Mouse (Mus musculus) hindbrain, embryonic 16.5 days (tissue): ENCODE data around the gene Ehf. TPM values are rescaled to one million over a fixed set of nuclear protein-coding genes. Genes with fewer than 3 reads are reported as not detected.

Experiments used
- ATAC-seq: fragments of 200-750 bp; cut with Nextera tagmentation; 2 replicates; pipeline ENCODE4 v1.8.0; 2017; ENCODE audit warnings: moderate TSS enrichment, moderate library complexity
- H3K27ac ChIP-seq: fragments of 300-500 bp; sonication (generic); 2 replicates; pipeline ENCODE4 v1.5.1; 2014; ENCODE audit warnings: low read depth, mild to moderate bottlenecking, control low read depth, low read length, moderate library complexity
- H3K27me3 ChIP-seq: fragments of 300-500 bp; sonication (generic); replicated peaks from 2 replicates; pipeline ENCODE4 v1.6.1; 2014; ENCODE audit warnings: low read length; ENCODE audit not compliant: control insufficient read depth, insufficient read depth
- H3K36me3 ChIP-seq: fragments of 300-500 bp; sonication (generic); 2 replicates; pipeline ENCODE4 v1.6.1; 2014; ENCODE audit warnings: mild to moderate bottlenecking, low read length, moderate library complexity, mixed read lengths; ENCODE audit not compliant: control insufficient read depth, insufficient read depth
- H3K4me1 ChIP-seq: fragments of 300-500 bp; sonication (generic); 2 replicates; pipeline ENCODE4 v1.6.1; 2014; ENCODE audit warnings: low read depth, low read length; ENCODE audit not compliant: control insufficient read depth, insufficient read depth
- H3K4me2 ChIP-seq: fragments of 300-500 bp; sonication (generic); 2 replicates; pipeline ENCODE4 v1.6.1; 2014; ENCODE audit warnings: mild to moderate bottlenecking, low read length, control low read depth, moderate library complexity
- H3K4me3 ChIP-seq: fragments of 300-500 bp; sonication (generic); 2 replicates; pipeline ENCODE4 v1.5.1; 2014; ENCODE audit warnings: mild to moderate bottlenecking, low read length, control low read depth, moderate library complexity
- H3K9ac ChIP-seq: fragments of 300-500 bp; sonication (generic); 2 replicates; pipeline ENCODE4 v1.6.1; 2014; ENCODE audit warnings: low read depth, mild to moderate bottlenecking, control low read depth, low read length, moderate library complexity
- H3K9me3 ChIP-seq: fragments of 300-500 bp; sonication (generic); 2 replicates; pipeline ENCODE4 v1.6.1; 2014; ENCODE audit warnings: mild to moderate bottlenecking, low read length, moderate library complexity; ENCODE audit not compliant: control insufficient read depth
- WGBS: fragments of 180-500 bp; shearing (Covaris S2); extraction: QIAGEN DNeasy Blood & Tissue Kit; methylation state at CpG from one replicate; pipeline ENCODE4 v1.1.7; 2014; 5-methylcytosine and 5-hydroxymethylcytosine counted together
- polyA plus RNA-seq: library from polyadenylated mRNA; unstranded; fragments of >200 nt; fragmentation: Nextera tagmentation; extraction: Ambion mirVana; gene quantifications from 2 replicates; pipeline ENCODE4 v1.2.1, GENCODE M21; 2015

Gene Ehf
- polyA plus RNA-seq, 1 experiment from 2014 or later = 0.14 TPM

DNA sequence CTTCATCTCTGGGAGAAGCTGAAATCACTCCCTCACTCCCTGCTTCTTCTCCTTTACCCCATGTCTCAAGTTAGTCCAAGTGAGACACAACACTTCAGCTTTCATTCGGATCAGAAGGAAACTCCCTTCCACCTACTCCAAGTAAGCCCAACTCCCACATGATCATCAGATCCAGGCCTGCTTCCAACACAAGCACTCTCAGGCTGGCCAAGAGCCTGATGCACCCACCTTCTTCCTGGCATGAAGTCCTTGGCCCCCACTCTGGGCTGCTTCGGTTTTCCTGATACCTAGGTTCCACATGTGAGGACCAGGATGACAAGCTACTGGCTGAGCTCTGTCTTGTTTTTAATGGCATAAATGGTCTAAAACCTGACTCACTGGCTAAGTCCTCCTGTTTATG, 28.3 kb downstream of the Ehf start:
- Histone ChIP-seq H3K4me3 (no peak overlapping the region), H3K9me3 (no peaks in the 10 kb centered on the region), H3K27me3 (no peaks in the 10 kb centered on the region), H3K27ac (no peak overlapping the region), H3K4me2 (no peak overlapping the region), H3K36me3 (no peaks in the 10 kb centered on the region), H3K4me1 (no peaks in the 10 kb centered on the region), H3K9ac (no peak overlapping the region)
- ATAC-seq = no peak
- WGBS = 91% methylated on average over 2 of the region's 2 CpGs

GRCm38 (mm10) chr2:103274270-103274669, 28.8 kb downstream of the Ehf start:
- no peaks in the 10 kb centered on the region for H3K36me3 ChIP-seq
- WGBS = 86% methylated on average over 1 of the region's 1 CpGs
- no peak overlapping the region for H3K9ac ChIP-seq
- ATAC-seq = no peak
- no peaks in the 10 kb centered on the region for H3K4me1 ChIP-seq
- no peak overlapping the region for H3K4me2 ChIP-seq
- no peaks in the 10 kb centered on the region for H3K9me3 ChIP-seq
- no peak overlapping the region for H3K27ac ChIP-seq
- H3K4me3 ChIP-seq = no peak overlapping the region
- no peaks in the 10 kb centered on the region for H3K27me3 ChIP-seq

DNA sequence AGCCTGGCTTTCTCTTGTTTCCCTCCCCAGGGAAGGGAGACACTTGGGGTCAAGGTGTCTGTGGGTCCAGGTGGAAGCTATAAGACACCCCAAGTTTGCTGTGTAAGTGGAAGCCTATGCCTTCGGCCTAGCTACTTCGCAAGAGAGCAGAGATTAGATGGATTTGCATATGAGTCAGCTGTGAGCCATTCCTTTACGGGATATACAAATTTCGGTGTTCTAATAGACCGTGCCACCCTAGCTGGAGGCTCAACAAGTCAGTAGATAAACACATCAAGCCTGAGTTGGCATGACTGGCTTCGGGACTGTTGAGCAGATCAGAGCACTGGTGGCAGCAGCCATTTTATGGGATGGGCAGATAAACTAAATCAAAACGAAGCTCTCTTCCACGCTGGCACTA, 31.6 kb downstream of the Ehf start:
- Histone ChIP-seq H3K36me3 (no peaks in the 10 kb centered on the region), H3K9me3 (no peaks in the 10 kb centered on the region), H3K4me1 (no peaks in the 10 kb centered on the region), H3K4me3 (no peak overlapping the region), H3K27me3 (no peaks in the 10 kb centered on the region), H3K4me2 (no peak overlapping the region), H3K9ac (no peak overlapping the region), H3K27ac (no peak overlapping the region)
- ATAC-seq = no peak
- 93% methylated on average over 8 of the region's 8 CpGs for WGBS

GRCm38 (mm10) chr2:103270556-103271160, 32.4 kb downstream of the Ehf start:
- Histone ChIP-seq H3K4me2 (no peak overlapping the region), H3K4me1 (no peaks in the 10 kb centered on the region), H3K27me3 (no peaks in the 10 kb centered on the region), H3K4me3 (no peak overlapping the region), H3K9ac (no peak overlapping the region), H3K36me3 (no peaks in the 10 kb centered on the region), H3K27ac (no peak overlapping the region), H3K9me3 (no peaks in the 10 kb centered on the region)
- ATAC-seq = no peak
- WGBS = 62% methylated on average over 5 of the region's 5 CpGs

GRCm38 (mm10) chr2:103239086-103239485, 64.0 kb downstream of the Ehf start:
- Histone ChIP-seq H3K4me1 (no peaks in the 10 kb centered on the region), H3K4me2 (no peak overlapping the region), H3K4me3 (no peak overlapping the region), H3K9me3 (no peaks in the 10 kb centered on the region), H3K27me3 (no peaks in the 10 kb centered on the region), H3K27ac (no peak overlapping the region), H3K36me3 (no peaks in the 10 kb centered on the region), H3K9ac (no peak overlapping the region)
- WGBS = 92% methylated on average over 4 of the region's 4 CpGs
- no peak for ATAC-seq

DNA sequence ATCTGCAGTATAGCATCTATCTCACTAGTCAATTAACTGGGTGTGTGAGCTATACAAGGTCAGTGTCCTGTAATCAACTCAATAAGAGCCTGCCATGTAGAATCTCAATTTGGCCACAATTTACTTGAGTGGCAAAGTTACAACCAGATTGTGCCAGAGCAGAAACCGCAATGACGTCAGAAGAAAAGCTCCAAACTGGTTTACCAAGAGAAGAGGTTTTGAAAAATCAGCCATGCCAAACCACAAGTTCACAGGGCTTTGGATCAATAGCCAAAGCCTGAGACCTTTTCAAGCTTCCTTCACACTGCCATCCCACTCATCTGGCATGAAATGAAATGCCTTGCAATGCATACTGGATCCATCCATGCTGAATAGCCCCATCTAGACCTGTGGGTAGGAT, 76.3 kb downstream of the Ehf start:
- H3K9me3 ChIP-seq = no peaks in the 10 kb centered on the region
- H3K4me3 ChIP-seq = no peak overlapping the region
- ATAC-seq = no peak
- no peak overlapping the region for H3K4me2 ChIP-seq
- H3K27ac ChIP-seq = no peak overlapping the region
- no peaks in the 10 kb centered on the region for H3K36me3 ChIP-seq
- H3K9ac ChIP-seq = no peak overlapping the region
- no peaks in the 10 kb centered on the region for H3K27me3 ChIP-seq
- H3K4me1 ChIP-seq = no peaks in the 10 kb centered on the region
- 92% methylated on average over 2 of the region's 2 CpGs for WGBS

DNA sequence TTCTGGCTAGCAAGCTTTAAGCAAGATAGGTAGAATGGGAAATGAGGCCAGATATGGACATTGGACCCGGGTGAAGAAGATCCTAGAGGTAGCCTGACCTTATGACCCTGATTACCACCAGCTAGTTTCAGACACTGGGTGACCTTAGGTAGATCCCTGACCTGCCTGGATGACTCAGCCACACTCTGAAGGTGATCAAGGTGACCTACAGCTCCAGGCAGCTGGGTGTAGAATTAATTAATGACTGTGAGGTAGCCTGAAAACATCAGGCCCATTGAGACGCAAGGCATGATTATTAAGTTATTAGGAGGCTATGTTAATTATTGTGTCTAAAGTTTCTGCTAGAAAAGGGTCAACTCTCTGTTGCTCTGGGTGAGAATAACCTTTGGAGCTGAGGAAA, 82.2 kb downstream of the Ehf start:
- no peaks in the 10 kb centered on the region for H3K9me3 ChIP-seq
- no peak overlapping the region for H3K4me3 ChIP-seq
- WGBS = 96% methylated on average over 2 of the region's 2 CpGs
- no peak overlapping the region for H3K4me2 ChIP-seq
- no peak for ATAC-seq
- no peaks in the 10 kb centered on the region for H3K4me1 ChIP-seq
- no peak overlapping the region for H3K27ac ChIP-seq
- H3K36me3 ChIP-seq = no peaks in the 10 kb centered on the region
- no peak overlapping the region for H3K9ac ChIP-seq
- H3K27me3 ChIP-seq = no peaks in the 10 kb centered on the region

DNA sequence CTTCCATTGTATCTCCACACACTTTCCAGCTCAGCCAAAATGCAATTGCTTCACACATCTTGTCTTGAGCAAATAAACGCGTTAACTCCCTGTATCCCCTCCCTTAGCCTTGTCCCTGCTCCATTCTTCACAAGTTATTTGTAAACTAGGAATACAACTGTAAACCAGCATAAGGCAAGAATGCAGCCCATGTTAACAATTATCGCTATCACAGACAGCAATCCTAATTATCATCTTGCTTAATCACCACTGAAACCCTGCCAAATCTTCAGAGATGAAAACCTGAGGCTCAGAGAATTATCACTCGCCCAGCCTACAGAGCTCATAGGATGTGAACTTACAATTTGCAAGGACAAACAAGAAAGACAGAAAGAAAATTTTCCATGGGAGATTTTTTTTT, 84.8 kb downstream of the Ehf start:
- no peaks in the 10 kb centered on the region for H3K9me3 ChIP-seq
- no peaks in the 10 kb centered on the region for H3K36me3 ChIP-seq
- no peak for ATAC-seq
- H3K4me1 ChIP-seq = no peaks in the 10 kb centered on the region
- no peaks in the 10 kb centered on the region for H3K27me3 ChIP-seq
- no peak overlapping the region for H3K9ac ChIP-seq
- H3K27ac ChIP-seq = no peak overlapping the region
- H3K4me3 ChIP-seq = no peak overlapping the region
- WGBS = 84% methylated on average over 4 of the region's 4 CpGs
- H3K4me2 ChIP-seq = no peak overlapping the region

- Histone ChIP-seq H3K36me3 (no peaks in the 10 kb centered on the region), H3K4me2 (no peak overlapping the region), H3K27me3 (no peaks in the 10 kb centered on the region), H3K9ac (no peak overlapping the region), H3K4me3 (no peak overlapping the region), H3K9me3 (no peaks in the 10 kb centered on the region), H3K4me1 (no peaks in the 10 kb centered on the region), H3K27ac (no peak overlapping the region)
- WGBS = 84% methylated on average over 4 of the region's 4 CpGs
- ATAC-seq = no peak
Observed at GRCm38 (mm10) chr2:103215801-103216200, 87.3 kb downstream of the Ehf start.

- no peak for ATAC-seq
Observed at GRCm38 (mm10) chr2:103214861-103215260, 88.2 kb downstream of the Ehf start.

More at GRCm38 (mm10) chr2:103214861-103215260, 88.2 kb downstream of the Ehf start:
- H3K27me3 ChIP-seq = no peaks in the 10 kb centered on the region
- no peak overlapping the region for H3K9ac ChIP-seq
- H3K27ac ChIP-seq = no peak overlapping the region
- WGBS = 39% methylated on average over 8 of the region's 8 CpGs
- H3K9me3 ChIP-seq = no peaks in the 10 kb centered on the region
- no peak overlapping the region for H3K4me2 ChIP-seq
- H3K4me3 ChIP-seq = no peak overlapping the region
- no peaks in the 10 kb centered on the region for H3K4me1 ChIP-seq
- no peaks in the 10 kb centered on the region for H3K36me3 ChIP-seq
